Mouse (Mus musculus): Measurements from ENCODE around the gene Morn1. TPM values are rescaled to one million over a fixed set of nuclear protein-coding genes. Genes with fewer than 3 reads are reported as not detected.

Gene Morn1
- total RNA-seq, 2 experiments from 2014 or later, result 2.8 to 3.0 TPM

DNA sequence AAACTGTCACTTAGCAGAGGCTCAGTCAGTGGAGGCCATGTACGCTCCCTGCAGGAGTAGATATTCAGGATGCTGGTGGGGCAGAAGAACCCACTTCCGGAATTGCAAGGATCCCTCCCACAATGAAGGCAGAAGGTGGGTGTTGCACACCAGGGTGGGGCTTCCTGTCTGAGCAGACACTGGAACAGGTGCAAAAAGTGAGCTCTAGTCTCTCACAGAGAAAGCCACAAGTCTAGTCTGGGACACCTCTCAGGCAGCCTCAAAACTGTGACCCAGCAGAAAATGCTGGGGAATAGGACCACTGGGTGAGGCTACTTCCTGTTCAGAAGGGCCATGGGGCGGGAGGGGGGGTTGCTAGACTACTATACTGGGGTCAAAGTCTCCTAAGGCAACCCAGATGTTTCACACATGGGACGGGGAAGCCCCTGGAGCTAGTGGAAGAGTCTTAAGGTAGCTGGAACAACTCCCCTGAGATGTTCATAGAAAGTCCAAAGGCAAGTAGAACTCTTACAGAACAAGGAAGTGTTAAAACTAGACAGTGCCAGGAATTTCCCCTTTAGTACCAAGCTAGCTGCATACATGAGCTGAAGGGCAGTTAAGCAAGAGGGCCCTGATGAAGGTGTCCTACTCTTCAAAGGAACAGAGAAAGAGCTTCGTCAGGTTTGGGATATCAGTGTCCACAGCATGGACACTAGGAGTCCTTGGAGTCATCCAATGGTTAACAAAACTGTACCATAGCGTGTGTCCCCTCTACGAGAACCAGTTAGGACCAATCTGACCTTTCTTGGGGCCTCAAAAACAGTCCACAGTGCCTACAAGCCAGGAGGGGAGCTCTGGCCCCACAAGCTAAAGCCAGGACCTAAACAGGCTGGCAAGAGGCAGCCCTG is 76.3 kb downstream of the Morn1 start:
- DNase-seq, result no peak

DNA sequence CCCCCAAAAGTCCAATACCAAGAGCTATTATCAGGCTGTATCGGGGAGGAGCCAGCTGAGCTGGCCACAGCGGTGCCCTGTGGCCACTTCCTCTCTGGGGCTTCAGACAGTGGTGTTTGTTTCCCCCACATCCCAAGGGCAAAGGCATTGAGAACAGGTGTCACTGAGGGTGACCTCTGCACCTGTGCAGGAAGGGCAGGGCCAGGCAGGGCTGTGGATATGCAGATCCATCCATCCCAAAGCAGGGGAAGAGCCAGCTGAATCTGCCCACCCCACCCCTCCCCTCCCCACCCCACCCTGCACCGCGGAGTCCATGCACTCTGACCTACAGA is 76.9 kb downstream of the Morn1 start:
- no peak for DNase-seq

DNA sequence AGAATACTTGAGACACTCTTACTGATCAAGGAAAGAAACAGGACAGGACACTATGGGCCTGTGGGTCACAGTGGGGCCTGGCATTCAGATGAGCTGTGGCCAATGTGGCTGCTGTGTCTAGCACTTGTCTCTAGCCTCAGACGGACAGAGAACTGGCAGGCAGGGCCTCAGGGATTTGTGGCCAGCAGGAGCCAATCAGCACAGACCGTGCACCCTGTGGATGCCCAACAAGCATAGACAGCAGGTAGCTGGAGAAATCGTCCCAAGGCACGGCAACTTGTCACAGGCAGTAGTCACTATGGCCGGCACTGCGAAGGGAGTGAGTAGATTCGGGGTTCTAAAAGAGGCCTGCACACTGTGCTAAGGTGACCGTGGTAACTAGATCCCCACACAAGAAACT is 77.3 kb downstream of the Morn1 start:
- no peak for DNase-seq

DNA sequence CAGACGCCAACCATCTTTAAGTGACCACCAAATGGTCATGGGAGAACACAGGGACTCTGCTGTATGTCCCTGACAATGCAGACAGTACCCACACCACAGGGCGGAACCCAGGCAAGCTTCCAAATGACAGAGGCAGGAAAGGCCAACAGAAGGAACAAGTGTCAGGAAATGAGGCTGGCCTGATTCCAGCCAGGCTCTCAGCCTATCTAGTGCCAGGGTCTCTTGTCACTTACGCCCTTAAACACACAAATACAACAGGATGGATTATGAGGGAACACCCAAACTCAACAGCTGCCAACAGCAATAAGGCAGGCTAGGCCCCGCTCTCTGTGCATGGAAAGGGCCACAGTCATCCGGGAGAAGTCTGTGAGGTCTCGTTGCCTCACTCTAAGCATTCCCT is 78.2 kb downstream of the Morn1 start:
- DNase-seq, result peak; percentile 88

DNA sequence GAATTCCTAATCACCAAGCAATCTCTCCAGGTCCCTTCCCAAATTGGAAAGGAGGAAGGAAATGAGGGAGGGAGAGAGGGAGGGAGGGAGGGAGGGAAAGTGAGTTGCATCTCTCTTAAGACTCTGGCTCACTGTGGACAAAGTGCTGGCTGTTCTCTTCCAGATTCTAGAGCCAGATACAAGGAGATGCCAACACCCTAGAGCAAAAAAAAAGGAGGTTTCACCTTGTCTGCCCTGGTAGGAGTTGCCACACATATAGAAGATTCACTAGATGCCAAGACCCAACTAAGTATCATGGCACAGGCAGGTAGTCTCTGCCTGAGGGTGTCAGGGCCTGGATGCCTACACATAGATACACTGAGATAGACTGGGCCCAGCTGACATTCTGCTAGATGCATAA is 79.5 kb downstream of the Morn1 start:
- DNase-seq, result no peak

DNA sequence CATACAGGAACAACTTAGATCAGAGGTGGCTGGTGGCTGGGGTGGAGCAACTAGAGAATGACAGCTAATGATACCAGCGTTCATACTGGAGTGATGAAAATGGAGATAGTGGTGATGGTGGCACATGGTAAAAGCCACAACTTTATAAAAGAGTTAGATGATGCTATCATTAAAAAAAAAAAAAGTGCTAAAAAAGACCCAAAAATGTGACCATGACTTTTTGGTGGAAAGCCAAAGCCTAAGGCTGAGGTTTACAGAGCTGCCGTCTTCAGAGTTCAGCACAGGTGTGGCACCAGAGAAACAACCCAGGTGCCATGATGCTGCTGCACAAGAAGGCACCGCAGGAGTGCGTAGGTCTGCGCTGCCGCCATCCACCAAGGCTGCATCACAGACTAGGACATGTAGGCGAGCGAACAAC is 82.5 kb downstream of the Morn1 start:
- no peak for DNase-seq

DNA sequence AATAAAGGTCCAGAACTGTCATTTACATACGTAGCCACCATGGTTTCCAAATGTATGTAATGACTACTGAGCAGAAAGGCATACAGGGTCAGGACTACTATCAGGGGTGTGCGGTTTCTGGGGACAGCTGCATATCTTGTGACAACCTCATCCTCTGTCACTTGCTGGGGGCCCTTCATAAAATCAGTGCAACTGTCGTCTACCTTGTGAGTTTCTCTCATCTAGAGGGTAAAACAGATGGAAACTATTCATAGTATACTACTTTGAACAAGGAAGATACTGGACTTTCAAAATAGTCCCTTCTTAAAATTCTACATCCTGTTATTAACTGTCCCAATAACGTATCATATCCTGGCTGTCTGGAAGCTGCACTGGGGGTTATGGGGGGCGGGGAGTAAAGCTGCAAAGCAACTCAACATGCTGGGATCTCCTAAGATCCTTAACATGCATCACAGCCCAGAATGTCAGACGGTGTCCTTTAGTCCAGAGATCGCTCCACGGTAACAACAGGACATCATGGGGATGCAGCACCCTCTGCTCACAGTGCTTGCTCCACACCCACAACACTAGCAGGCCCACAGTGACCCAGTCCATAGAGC is 84.3 kb downstream of the Morn1 start:
- DNase-seq, result no peak

DNA sequence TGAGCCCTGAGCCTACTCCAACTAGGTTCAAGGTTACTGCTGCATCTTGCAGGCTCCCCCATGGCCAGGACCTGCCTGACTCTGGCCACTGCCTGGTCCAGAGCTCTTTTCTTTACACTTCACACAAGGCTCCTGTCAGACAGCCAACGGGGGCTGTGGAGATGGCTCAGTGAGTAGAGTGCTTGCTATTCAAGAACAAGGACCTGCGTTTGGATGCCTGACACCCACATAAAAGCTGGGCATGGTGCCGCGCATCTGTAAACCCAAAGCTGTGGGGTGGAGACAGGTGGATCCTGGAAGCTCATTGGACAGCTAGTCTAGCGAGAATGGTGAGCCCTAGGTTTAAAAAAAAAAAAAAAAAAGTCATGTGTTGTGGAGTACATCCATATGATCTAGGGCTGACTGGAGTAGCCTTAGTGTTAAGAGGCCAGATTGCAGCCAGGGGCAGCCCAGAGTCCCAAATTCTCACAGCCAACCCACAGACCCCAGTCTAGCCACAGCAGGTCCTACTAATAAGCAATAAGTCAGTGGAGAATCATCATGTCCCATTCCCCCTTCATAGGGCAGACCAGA is 85.7 kb downstream of the Morn1 start:
- no peak for DNase-seq

DNA sequence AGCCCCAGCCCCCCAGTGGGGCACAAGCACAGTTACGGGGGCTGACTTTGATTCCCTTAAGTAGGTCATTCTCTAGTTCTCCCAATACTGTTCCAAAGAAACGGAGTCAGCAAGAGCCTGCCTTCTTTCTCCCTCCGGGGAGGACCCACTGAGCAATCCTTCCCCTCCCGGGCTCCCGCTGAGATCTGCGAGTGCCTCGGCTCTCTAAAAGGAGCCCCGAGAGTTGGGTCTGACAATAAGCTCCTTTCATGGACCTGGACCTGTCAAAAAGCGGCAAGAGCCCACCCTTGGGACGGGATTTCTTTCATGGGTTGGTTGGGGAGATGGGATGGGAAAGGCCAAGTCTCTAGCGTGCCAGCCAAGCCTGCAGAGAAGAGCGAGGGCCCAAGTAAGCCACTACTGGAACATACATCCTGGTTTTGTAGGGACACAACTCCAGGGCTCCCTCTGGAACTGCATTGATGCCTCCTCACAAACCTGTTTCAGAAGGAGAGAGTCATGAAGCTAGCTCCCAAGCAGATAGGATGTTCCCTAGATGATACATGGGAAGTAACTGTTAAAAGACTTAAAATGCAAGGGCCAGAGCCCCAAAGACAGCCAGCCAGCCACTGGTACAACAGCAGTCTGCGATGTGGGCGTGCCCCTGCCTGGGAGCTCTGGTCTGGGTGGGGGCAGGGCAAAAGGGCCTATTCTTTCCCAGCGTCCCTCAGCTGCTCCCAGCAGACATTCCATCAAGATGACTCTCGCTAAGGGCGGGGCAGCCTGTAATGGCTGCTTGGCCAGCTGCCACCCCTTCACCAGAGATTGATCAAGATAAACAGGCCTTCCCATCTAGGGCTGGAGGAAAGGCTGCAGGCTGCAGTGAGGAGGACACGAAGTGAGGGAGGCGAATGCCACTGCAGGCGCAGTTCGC is 86.8 kb downstream of the Morn1 start:
- peak; percentile 94 for DNase-seq

DNA sequence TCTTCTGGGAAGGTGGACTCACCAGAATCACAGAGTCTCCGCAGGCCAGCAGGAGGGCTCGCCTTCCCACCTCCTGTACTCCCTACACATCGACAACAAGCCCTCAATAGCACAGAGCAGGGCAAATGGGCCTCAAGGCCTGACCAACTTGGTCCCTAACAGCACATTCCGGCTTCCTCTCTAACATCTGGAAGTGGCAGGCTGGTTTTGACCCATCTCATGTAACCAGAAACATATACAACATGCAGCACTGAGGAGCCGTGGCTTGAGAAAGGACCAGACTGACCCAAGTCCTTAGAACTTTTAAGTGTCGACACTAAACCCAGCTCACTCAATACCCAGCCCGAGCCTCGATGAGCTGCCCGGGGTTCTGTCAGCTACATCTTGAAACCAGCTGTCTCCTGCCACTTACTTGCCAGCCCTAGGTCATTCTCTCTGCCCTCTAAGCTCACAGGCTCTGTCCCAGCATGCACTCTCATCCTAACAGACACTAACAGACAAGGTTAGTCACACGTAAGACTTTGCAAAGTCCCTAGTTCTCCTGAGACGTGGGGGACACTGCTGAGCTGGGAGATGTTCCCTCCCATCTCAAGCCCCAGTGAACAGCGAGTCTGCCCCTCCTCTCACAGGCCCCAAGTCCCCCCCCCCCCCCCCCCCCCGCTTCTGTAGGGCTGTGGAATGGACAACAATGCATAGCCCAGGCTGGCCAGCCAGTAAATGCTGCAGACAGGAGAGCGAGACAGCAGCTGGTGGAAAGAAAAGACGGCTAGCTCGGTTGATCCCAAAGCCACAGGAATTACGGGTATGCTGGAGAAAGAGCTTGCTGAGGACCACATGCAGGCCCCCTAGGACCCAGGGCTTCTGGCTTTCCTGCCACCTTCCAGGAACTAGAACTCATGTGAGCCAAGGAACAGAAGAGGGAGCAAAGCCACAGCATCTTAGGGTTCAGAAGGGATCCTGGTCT is 87.7 kb downstream of the Morn1 start:
- no peak for DNase-seq

DNA sequence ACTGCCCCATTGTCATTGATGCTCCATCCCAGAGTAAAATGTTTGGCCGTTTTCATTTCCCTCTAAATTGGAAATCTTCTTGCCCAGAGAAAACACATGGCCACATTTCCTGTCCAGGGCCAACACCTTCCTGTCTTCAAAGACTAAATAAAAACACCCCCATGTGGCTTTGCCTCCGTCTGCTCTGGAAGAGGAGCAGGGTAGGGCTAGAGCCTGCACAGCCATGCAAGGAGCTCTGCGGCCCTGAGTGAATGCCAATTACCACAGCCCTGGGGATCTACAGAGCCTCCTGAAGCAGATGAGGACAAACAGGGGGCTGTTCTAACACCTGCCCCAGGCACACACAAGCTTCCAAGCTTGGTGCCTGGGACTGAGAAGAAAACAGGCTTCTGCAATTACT is 89.8 kb downstream of the Morn1 start:
- DNase-seq, result no peak

DNA sequence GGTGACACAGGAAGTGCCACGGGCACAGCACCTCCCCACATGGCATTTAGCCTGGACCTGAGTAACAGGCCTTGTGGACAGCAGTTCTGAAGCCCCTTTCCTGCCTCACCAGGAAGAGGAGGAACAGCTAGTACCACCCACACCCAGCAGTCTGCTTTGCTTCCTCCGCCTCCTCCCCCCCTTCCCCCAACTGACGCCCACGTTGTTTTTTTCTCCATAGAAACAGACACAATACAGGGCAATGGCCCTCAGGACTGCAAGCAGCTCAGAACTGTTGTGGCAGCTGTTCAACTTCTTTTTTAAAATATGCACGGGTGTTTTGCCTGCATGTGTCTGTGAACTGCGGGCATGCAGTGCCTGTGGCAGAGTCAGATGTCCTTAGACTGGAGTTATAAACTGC is 91.9 kb downstream of the Morn1 start:
- DNase-seq, result peak; percentile 76

DNA sequence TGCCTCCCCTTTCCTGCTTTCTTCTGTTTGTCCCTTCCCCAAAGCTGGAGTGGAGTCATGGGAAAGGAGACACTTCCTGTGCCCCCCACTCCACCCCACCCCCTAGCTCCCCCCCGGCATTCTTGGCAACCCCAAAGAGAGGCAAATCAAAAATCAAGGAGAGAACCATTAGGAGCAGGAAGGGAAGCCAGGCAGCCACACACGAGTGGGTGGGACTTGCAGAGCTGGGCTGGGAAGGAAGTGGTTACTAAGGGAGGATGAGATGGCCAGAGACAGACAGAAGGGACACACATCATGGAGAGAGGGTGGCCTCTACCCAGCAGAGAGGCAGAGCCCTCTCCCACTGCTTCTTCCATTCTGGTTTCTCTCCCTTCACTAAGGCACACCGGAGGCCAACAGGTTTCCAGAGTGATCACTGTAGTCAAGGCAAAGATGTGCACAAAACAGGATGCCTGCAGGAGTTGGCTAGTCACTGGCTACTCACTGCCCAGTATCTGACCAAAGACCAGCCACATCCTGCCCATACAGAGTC is 92.7 kb downstream of the Morn1 start:
- peak; percentile 61 for DNase-seq

DNA sequence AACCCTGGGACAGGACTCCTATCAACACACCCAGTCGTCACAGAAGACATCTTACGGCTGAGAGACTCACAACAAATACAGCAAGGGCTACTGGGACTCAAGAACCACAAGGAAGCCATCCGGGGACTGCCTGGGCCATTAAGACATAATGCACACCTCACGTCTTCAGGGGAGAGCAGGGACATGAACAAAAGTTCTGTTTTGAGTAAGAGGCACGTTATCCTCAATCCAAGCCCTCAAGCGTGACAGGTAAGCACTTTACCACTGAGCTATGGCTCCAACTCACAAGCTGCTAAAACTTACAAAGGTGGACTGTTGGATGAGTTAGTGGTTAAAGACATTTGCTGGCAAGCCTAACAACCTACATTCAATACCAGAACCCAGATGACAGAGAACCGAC is 96.8 kb downstream of the Morn1 start:
- no peak for DNase-seq

DNA sequence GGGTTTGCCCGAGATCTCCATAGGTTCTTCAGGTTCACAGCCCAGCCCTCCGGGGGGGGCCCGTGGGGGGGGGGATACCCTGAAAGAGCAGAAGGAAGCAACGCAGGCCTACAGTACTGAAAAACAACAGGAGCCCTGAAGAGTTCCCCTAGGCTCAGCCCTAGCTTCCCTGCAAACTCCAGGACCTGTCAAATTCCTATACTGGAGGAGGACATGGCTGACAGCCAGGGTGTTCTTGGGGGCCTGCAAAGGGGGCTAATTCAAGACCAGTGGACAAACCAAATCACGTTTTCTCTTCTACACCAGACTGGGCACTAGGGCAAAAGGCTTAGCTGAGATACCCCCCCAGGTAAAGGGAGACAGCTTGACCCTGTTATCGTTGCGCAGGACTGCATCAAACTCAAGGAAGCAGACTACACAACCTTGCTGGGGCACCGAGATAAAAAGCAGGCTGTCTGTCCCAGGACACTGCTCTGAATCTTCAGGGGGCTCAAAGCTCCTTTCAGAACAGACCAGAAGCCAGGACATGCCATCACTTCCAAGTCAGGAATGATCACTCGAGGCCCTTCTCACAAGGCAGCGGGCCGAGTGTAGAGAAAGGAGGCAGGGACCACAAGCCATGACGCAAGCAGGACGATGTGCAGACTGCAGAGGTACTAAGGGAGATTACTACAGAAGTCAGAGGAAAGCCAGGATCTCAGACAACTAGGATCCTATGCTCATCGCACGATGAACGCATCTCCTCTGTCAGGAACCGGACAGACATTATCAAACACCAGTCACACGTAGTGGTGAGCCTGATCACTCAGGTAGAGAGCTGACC is 98.1 kb downstream of the Morn1 start:
- DNase-seq, result peak; percentile 68

DNA sequence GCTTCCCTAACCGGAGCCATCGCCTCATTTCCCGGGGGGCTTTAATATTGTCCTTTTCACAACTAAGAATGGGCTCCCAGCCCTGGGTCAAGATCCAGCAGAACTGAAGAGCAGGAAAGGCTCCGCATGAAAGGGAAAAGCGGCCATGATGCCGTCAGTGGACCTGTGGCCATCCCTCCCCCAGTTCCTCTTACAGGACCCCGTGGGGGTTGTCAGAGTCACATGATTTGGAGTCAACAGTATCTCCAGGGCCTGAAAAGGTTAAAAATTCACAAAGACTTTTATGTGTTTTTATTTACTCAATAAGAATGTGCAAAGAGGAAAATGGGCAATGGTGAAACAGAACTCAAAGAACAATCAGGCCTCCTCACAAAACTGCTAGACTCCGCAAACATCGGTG is 99.5 kb downstream of the Morn1 start:
- no peak for DNase-seq

DNA sequence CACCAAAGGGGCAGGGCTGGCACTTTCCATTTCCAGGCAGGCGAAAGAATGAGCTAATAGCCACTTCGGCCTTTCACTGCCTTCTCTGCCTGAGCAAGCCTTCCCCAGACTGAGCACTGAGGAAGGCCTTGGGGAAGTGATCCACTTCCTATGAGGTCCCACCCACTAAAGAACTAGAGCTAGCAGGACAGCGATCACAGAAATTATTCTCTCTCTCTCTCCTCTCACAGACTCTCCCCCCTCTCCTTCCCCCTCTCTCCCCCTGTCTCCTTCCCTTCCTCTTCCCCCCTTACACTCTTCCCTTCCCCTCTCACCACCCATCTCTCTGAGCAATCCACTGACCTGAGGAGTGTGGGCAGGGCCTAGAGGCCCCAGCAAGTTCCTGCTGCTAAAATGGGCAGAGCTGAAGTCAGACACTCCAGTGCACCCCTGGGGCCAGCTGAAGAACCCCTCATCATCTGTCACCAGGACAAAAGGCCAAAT is 100.9 kb downstream of the Morn1 start:
- no peak for DNase-seq

DNA sequence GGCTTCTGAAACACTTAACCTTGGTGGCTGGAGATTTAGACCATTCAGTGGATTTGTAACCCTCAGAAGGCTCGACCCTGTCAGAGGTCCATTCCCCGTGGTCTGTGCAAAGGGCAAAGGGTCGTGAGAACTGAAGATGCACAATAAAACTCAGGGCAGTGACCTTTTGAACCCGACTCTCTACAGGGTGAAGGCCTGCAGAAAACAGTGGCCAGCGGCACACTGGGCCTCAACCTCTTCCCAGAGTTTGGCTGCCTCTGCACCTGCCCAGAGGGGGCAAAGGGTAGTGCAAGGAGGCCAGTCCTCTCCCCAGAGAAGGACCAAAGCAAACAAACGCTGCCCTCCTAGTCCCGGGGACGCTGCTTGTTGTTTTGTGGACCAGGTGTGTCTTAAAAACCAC is 102.0 kb downstream of the Morn1 start:
- no peak for DNase-seq

DNA sequence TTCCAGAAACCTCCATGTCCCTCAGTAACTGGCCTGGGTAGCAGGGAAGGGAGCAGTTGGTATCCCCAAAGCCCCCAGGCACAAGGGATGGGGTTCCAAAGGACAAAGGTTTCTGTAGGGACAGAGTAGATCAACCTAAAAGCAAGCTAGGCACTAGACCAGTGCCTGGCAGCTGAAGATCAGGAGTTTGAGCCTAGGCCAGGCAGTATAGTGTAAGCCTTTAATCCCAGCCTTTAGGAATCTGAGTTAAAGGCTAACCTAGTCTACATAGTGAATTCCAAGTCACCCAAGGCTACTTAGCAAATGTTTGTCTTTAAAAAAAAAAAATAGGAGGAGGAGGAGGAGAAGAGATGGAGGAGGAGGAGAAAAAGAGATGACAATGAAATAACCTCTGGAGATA is 102.4 kb downstream of the Morn1 start:
- DNase-seq, result no peak

DNA sequence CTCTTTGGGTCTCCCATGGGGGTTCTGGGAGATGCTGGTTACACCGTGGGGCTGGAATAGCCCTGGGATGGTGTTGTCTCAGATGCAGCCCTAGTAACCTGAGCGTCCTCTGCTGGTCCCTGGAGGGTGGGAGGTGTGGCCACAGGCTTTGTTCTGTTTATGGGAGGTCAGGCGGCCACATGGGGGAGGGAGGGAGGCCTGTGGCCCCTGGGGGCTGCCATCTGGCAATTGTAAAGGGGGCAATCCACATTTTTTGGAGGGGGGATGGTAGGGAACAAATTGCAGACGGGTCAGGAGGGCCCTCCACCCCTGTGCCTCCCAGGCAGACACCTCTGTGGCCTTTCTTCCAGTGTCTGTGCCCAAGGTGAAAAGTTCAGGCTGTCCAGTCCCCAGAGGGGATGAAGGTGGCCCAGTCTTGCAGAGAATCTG is 103.3 kb downstream of the Morn1 start:
- DNase-seq, result peak; percentile 60

All from heart, postnatal 4 days (tissue).